Mouse (Mus musculus) left cerebral cortex, adult 9 months (tissue): ENCODE measurements around the gene Sult2a1.
"Not testable (repeated sequence)": the region's sequence is repeated elsewhere in the genome, so short reads cannot be mapped to it uniquely, and the experiment has no call there.

Experiments used
- DNase-seq, 2 experiments: peaks; one replicate each; pipeline ENCODE4 v3.0.0; 2022; ENCODE audit warnings: low spot score in 2 of 2

Gene Sult2a1

DNA sequence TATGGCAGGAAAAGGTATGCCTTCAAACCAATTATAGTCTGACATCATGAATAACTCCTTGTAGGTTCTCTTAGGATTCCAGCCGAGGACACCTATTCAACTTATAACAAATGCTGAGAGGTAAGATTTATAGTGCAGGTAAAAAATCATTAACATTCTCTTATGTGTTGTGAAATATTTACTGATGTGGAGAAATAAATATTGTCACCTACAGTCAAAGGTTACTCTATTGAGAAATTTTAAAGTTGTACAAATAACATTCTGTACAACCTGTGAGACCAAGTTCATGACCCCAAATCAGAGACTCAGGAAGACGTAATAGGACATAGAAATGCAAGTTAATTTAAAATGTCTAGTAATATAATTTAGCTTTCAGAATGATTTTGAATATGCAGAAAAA is at the start of gene Sult2a1:
Sult2a1 (minus strand) TSS at position 101 of the 400 bp plus-strand sequence.
- not testable (repeated sequence) for DNase-seq

DNA sequence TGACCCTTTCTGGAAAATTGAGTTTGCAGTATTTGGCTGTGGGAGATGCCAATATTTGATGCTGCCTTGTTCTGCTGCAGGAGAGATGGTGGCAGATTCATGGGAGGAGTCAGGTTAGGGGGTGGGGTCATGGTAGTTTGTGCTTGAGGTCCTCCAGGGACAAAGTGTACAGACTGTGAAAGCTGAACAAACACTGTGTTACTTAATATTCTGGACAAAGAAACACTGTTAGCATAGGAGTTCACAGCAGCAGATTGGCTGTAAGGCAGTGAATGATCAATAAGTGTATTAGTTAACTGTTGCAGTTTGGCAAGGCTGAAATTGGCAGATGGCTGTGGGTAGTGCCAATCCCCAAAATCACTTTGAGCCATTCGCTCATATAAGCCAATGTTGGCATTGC is 23.3 kb downstream of the Sult2a1 start:
- no peak for DNase-seq
